Mouse (Mus musculus) E14TG2a.4 (cell line): Measurements from ENCODE around the gene Yipf1.

Experiments
- CTCF ChIP-seq: conservative IDR thresholded peaks from 2 replicates; pipeline ENCODE4 v1.5.1; 2014; ENCODE audit warnings: low read length
- NANOG ChIP-seq: IDR thresholded peaks from 2 replicates; pipeline ENCODE4 v1.6.1; 2014; ENCODE audit warnings: borderline replicate concordance, low read length, mixed read lengths

GRCm38 (mm10) chr4:107321041-107321440 lies 6.9 kb downstream of the Yipf1 start:
- TF ChIP-seq CTCF (no peak), NANOG (no peak)
